Comparison of ENCODE assay signal across 34 mouse cellular contexts in genomic region chr1:120034793-120035192, GRCm38 (mm10). TPM values are rescaled to one million over a fixed set of nuclear protein-coding genes. Genes with fewer than 3 reads are reported as not detected.
"Had no signal": no experiment of that assay in that cellular context is flagged by ENCODE, and none has a peak within 500 bp of the region (broad histone marks: within the 10 kb centered on the region; RNA-seq: fewer than 3 reads in every experiment).

No protein-coding gene starts in this region.

- H3K4me2 ChIP-seq: heart, embryonic 11.5 days; heart, embryonic 13.5 days; heart, embryonic 15.5 days; hindbrain, embryonic 12.5 days; hindbrain, embryonic 14.5 days; kidney, embryonic 15.5 days; limb, embryonic 13.5 days; limb, embryonic 15.5 days; liver, embryonic 12.5 days had no signal

- ATAC-seq: hindbrain, embryonic 16.5 days; intestine, embryonic 16.5 days; liver, embryonic 12.5 days had no signal

- H3K9me3 ChIP-seq: heart, embryonic 13.5 days; heart, embryonic 15.5 days; hindbrain, embryonic 12.5 days; kidney, embryonic 15.5 days; limb, embryonic 13.5 days; limb, embryonic 15.5 days; liver, embryonic 12.5 days had no signal

- H3K4me1 ChIP-seq: limb, embryonic 13.5 days; liver, embryonic 12.5 days had no signal

- DNase-seq: gastrocnemius, postnatal 14 days; gastrocnemius, postnatal 36 days; heart, adult 11 months; heart, adult 2 months; heart, postnatal 14 days; heart, postnatal 36 days; kidney, adult 11 months; kidney, adult 2 months; kidney, adult 9 months; kidney, postnatal 14 days; kidney, postnatal 36 days; layer of hippocampus, adult 9-11 months; layer of hippocampus, postnatal 36 days; left cerebral cortex, postnatal 4 days had no signal

- H3K4me3 ChIP-seq: heart, adult 2 months; heart, embryonic 13.5 days; heart, embryonic 15.5 days; hindbrain, embryonic 12.5 days; kidney, embryonic 15.5 days; limb, embryonic 13.5 days; limb, embryonic 15.5 days; liver, embryonic 12.5 days had no signal

- H3K36me3 ChIP-seq: heart, embryonic 13.5 days; heart, embryonic 15.5 days; hindbrain, embryonic 12.5 days; kidney, embryonic 15.5 days; limb, embryonic 13.5 days; limb, embryonic 15.5 days; liver, embryonic 12.5 days had no signal

- H3K27me3 ChIP-seq: heart, embryonic 15.5 days; hindbrain, embryonic 12.5 days; kidney, embryonic 15.5 days; limb, embryonic 13.5 days; limb, embryonic 15.5 days; liver, embryonic 12.5 days had no signal

RNA-seq across cellular contexts. Expression of gene Sctr, which starts 28.1 kb away (rescaled TPM):
- total RNA-seq: heart, postnatal 36 days; hematopoietic stem cell, adult 5-6 weeks; liver, adult 2 months had no signal
- polyA plus RNA-seq: heart, embryonic 11.5 days; heart, embryonic 15.5 days; heart, postnatal 0 days; limb, embryonic 11.5 days; liver, adult 2 months; liver, embryonic 12.5 days had no signal

RNA-seq across cellular contexts. Expression of gene Cfap221, which starts 37.8 kb away (rescaled TPM):
- total RNA-seq: gastrocnemius, adult 18-20 months; gastrocnemius, adult 8-10 months; gastrocnemius, postnatal 14 days; gastrocnemius, postnatal 36 days; heart, adult 2 months; heart, postnatal 14 days; heart, postnatal 36 days; hematopoietic stem cell, adult 5-6 weeks; liver, adult 2 months had no signal
- polyA plus RNA-seq: heart, embryonic 13.5 days; heart, postnatal 0 days; intestine, embryonic 16.5 days; kidney, adult 2 months; kidney, postnatal 0 days; large intestine, adult 2 months; limb, embryonic 11.5 days; limb, embryonic 15.5 days; liver, adult 2 months; liver, embryonic 12.5 days; liver, embryonic 14.5 days had no signal
